Mouse (Mus musculus) intestine, embryonic 15.5 days (tissue): ENCODE measurements around the gene Gm21992. TPM values are rescaled to one million over a fixed set of nuclear protein-coding genes. Genes with fewer than 3 reads are reported as not detected.
A peak's percentile ranks its signal among the peaks of the same experiment; 100 is the strongest.

Experiments used
- ATAC-seq: fragments of 200-750 bp; cut with Nextera tagmentation; 2 replicates; pipeline ENCODE4 v1.8.0; 2017; ENCODE audit warnings: moderate TSS enrichment, moderate library complexity
- H3K27ac ChIP-seq: fragments of 300-500 bp; sonication (generic); 2 replicates; pipeline ENCODE4 v1.5.1; 2015; ENCODE audit warnings: mild to moderate bottlenecking, inconsistent platforms
- H3K27me3 ChIP-seq: fragments of 300-500 bp; sonication (generic); replicated peaks from 2 replicates; pipeline ENCODE4 v1.6.1; 2015; ENCODE audit warnings: inconsistent platforms
- H3K36me3 ChIP-seq: fragments of 300-500 bp; sonication (generic); 2 replicates; pipeline ENCODE4 v1.6.1; 2015; ENCODE audit warnings: inconsistent platforms
- H3K4me1 ChIP-seq: fragments of 300-500 bp; sonication (generic); replicated peaks from 2 replicates; pipeline ENCODE4 v1.6.1; 2015; ENCODE audit warnings: inconsistent platforms
- H3K4me2 ChIP-seq: fragments of 300-500 bp; sonication (generic); replicated peaks from 2 replicates; pipeline ENCODE4 v1.6.1; 2015; ENCODE audit warnings: mild to moderate bottlenecking, inconsistent platforms
- H3K4me3 ChIP-seq: fragments of 300-500 bp; sonication (generic); replicated peaks from 2 replicates; pipeline ENCODE4 v1.5.1; 2015; ENCODE audit warnings: inconsistent platforms
- H3K9ac ChIP-seq: fragments of 300-500 bp; sonication (generic); 2 replicates; pipeline ENCODE4 v1.6.1; 2015; ENCODE audit warnings: inconsistent platforms
- H3K9me3 ChIP-seq: fragments of 300-500 bp; sonication (generic); 2 replicates; pipeline ENCODE4 v1.6.1; 2016; ENCODE audit warnings: inconsistent platforms
- WGBS: fragments of 180-500 bp; shearing (Covaris S2); methylation state at CpG from one replicate; pipeline ENCODE4 v1.1.7; 2015; 5-methylcytosine and 5-hydroxymethylcytosine counted together
- polyA plus RNA-seq: library from polyadenylated mRNA; unstranded; fragments of >200 nt; fragmentation: Nextera tagmentation; extraction: Ambion mirVana; gene quantifications from 2 replicates; pipeline ENCODE4 v1.2.1, GENCODE M21; 2015

Gm21992 gene
- polyA plus RNA-seq, 1 experiment from 2014 or later: 35.3 TPM

DNA sequence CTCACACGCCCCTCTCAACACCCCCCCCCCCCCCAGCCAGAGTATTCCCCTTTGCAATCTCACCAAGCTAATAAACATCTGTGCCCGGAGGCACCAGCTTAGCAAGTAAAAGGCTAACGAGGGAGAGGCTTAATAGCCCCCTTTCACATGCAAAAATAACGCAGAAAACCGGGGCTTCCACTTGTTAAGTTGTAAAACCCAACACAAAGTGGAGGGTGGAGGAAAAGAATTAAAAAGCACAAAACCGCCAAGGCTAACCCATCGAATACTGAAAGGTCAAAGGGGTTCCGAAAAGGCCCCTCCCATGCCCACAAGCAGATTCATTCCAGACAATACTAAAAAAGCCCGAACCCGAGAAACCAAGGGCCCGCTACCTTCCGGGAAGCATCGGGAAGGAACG is 1.1 kb downstream of the Gm21992 start:
- Histone ChIP-seq H3K4me2 (peak overlapping the region; percentile 75), H3K27me3 (no peaks in the 10 kb centered on the region), H3K9ac (peak overlapping the region; percentile 68), H3K36me3 (no peaks in the 10 kb centered on the region), H3K4me3 (peak overlapping the region; percentile 78), H3K27ac (peak overlapping the region; percentile 94; the same call in 1 of the 2 replicates), H3K9me3 (no peaks in the 10 kb centered on the region), H3K4me1 (peaks cover 7% of the 10 kb centered on the region)
- ATAC-seq: no peak
- 0% methylated on average over 14 of the region's 14 CpGs for WGBS

DNA sequence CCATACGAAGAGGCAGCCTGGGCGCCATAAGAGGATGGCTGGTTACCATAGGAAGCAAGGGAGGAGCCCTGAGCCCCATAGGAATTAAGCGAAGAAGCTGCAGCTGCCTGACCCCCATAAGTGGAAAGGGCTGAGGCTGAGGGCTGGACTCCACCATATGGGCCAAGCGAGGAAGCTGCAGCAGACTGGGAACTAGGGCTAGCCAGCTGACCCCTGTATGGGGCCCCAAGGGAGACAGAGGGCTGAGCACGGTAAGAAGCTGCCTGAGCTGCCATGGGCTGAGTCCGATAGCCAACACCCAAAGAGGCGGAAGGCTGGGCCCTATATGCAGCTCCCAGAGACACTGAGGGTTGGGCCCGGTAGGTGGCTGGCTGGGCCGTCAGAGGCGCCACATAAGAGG is 8.1 kb downstream of the Gm21992 start:
- ATAC-seq: no peak; the same call in 1 of the 2 replicates

DNA sequence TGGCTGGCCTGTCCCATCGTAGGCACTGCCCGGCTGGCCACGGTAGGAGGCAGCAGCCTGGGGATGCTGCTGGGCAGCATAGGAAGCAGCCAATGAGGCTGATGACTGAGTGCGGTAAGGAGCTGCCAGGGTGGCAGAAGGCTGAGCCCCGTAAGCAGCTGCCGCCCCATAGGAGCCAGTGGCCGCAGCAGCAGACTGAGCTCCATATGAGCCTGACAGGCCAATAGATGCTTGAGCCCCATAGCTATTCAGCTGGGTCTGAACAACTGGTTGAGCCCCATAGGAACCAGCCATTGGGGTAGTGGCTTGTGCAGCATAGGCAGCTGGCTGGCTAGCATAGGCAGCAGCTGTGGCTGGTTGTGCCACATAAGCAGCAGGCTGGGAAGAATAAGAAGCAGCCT is 8.7 kb downstream of the Gm21992 start:
- peaks cover 7% of the 10 kb centered on the region; the same call in 1 of the 2 replicates for H3K4me1 ChIP-seq
- no peak overlapping the region for H3K27ac ChIP-seq
- H3K9me3 ChIP-seq: no peaks in the 10 kb centered on the region
- H3K4me3 ChIP-seq: no peak overlapping the region
- peaks cover 45% of the 10 kb centered on the region for H3K36me3 ChIP-seq
- no peak overlapping the region for H3K9ac ChIP-seq
- no peak for ATAC-seq
- 98% methylated on average over 7 of the region's 7 CpGs for WGBS
- no peaks in the 10 kb centered on the region for H3K27me3 ChIP-seq
- no peak overlapping the region for H3K4me2 ChIP-seq

More for the DNA sequence above, 8.1 kb downstream of the Gm21992 start:
- no peaks in the 10 kb centered on the region for H3K9me3 ChIP-seq
- no peak overlapping the region for H3K4me2 ChIP-seq
- H3K27me3 ChIP-seq: no peaks in the 10 kb centered on the region
- peaks cover 45% of the 10 kb centered on the region for H3K36me3 ChIP-seq
- WGBS: 77% methylated on average over 10 of the region's 10 CpGs
- H3K4me3 ChIP-seq: no peak overlapping the region
- H3K9ac ChIP-seq: no peak overlapping the region
- no peak overlapping the region for H3K27ac ChIP-seq
- peaks cover 7% of the 10 kb centered on the region; the same call in 1 of the 2 replicates for H3K4me1 ChIP-seq

DNA sequence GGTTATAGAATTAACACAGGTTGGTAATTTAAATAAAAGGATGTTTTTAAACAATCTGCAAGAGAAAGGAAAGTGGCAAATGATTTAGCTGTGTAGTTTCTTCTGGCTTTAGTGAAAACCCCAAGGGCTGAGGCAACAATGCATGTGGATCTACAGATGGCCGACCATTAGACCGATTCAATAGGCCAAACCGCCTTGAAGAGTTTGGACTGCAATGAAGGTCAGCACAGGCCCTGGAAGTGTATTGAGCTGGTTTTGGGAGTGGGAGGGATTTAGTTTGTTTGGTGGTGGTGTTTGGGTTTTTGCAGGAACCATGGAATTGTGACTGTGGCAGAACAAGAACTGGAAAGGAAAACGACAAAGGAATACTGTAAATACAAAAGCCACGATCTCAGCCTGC is 12.3 kb downstream of the Gm21992 start:
- H3K36me3 ChIP-seq: peaks cover 48% of the 10 kb centered on the region
- peaks cover 12% of the 10 kb centered on the region; the same call in 1 of the 2 replicates for H3K4me1 ChIP-seq
- no peak for ATAC-seq
- no peaks in the 10 kb centered on the region for H3K27me3 ChIP-seq
- no peak overlapping the region for H3K27ac ChIP-seq
- H3K9ac ChIP-seq: no peak overlapping the region; the same call in 1 of the 2 replicates
- no peaks in the 10 kb centered on the region for H3K9me3 ChIP-seq
- no peak overlapping the region for H3K4me3 ChIP-seq
- 93% methylated on average over 5 of the region's 5 CpGs for WGBS
- no peak overlapping the region for H3K4me2 ChIP-seq

DNA sequence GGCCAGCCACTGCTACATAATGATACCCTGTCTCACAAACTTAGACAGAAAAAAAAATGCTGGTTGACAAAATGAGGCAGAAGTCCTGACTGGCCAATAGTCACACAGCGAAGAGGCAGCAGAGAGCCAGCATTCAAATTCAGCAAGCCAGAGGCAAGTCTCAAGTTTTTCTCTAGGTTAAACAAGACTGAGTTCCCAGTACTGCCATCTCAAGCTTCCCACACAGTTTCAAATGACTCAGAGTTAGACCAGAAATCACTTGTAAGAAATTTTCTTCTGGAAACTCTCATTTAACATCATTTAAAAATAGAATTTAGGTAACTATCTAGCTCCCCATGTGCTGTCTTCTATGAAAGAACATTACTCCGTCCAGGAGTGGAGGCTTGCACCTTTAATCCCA is 13.6 kb downstream of the Gm21992 start:
- 88% methylated on average over 2 of the region's 2 CpGs for WGBS
- Histone ChIP-seq H3K27me3 (no peaks in the 10 kb centered on the region), H3K36me3 (peaks cover 37% of the 10 kb centered on the region), H3K4me2 (no peak overlapping the region), H3K9ac (no peak overlapping the region), H3K4me3 (no peak overlapping the region), H3K27ac (no peak overlapping the region), H3K9me3 (no peaks in the 10 kb centered on the region), H3K4me1 (0 out of 2 replicates have a peak, but pooled peaks cover 6% of the 10 kb centered on the region)
- ATAC-seq: no peak

DNA sequence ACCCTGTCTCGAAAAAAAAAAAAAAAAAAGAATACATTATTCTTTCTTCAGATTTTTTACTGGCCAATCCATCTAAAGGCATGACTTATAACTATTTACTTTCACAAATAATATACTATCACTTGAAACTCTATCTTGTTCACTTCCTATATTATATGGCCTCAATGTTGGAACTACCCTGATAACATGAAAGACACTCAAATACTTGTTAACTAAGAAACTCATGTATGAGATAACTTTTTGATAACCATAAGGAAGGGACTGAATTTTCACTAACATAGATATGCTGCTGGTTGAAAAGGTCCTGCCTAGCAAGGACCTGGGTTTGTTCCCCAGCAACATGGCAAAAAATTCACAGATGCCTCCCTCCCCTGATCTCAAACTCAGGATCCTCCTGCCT is 15.5 kb downstream of the Gm21992 start:
- 65% methylated on average over 1 of the region's 1 CpGs for WGBS
- H3K27ac ChIP-seq: no peak overlapping the region
- H3K4me1 ChIP-seq: peaks cover 17% of the 10 kb centered on the region
- H3K4me3 ChIP-seq: no peak overlapping the region
- no peak overlapping the region for H3K4me2 ChIP-seq
- H3K9ac ChIP-seq: no peak overlapping the region
- H3K36me3 ChIP-seq: peaks cover 17% of the 10 kb centered on the region
- no peak for ATAC-seq
- no peaks in the 10 kb centered on the region for H3K9me3 ChIP-seq
- H3K27me3 ChIP-seq: no peaks in the 10 kb centered on the region

DNA sequence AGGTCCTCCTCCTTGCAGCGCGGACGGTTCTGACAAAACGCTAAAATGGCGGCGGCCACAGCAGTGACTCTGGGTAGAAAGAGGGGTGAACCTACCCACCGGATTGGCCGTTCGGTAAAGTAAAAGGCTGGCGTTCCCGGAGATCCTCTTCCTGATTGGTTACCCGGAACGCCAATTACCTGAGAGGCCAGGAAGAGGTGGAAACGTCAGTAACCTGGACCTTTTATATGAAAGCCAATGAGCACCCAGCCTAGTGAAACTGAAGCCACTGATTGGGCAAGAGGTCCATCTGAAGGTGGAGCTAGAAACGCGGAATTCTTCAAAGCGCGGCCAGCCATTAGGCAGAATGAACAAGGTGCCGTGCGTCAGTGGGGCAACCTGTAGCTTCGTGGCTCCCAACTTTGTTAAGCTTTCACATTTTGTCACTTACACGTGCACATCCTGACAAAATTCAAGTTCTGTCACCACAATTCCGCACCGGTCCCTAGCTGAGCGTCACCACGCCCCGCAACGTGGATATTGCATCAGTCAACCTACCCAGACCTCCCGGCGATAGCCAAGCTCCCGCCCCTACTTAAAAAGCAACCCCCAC is 17.5 kb downstream of the Gm21992 start, which contains the start of gene Rbm4:
Rbm4 (minus strand) TSS at position 71 of the 592 bp plus-strand sequence.
- ATAC-seq: peak; percentile 99
- H3K9ac ChIP-seq: peak within 1 kb of the TSS; percentile 53
- peaks cover 10% of the 10 kb centered on the region; the same call in 1 of the 2 replicates for H3K36me3 ChIP-seq
- WGBS: under 1% methylated on average over 31 of the region's 31 CpGs
- no peaks in the 10 kb centered on the region for H3K9me3 ChIP-seq
- H3K4me2 ChIP-seq: peak within 1 kb of the TSS; percentile 69
- H3K4me3 ChIP-seq: peak within 1 kb of the TSS; percentile 61
- H3K27ac ChIP-seq: peak within 1 kb of the TSS; percentile 64
- H3K4me1 ChIP-seq: peaks cover 25% of the 10 kb centered on the region
- H3K27me3 ChIP-seq: no peaks in the 10 kb centered on the region

DNA sequence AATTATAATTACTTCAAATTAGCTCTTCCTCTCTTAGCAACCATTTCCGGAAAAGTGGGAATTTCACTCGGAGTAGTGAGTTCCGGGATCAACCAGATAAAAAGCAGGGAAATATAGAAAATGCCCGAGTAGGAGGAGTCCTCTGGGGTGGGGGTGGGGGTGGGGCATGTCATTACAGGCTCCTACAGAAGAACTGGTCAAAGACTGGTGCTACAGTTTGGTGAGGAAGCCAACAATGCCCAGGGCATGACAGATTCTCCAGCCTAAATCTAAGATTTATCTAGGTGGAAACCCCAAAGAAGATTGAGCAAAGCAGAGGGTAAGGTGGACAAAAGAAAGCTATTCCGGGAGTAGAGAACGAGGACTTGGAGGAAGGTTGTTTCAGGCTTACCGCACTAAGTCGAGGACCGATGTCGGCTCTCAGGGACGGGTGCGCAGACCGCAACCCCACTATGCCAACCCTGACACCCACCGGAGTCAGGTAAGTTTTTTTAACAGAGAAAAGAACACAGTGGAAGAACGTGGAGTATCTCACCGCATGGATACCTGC is 18.1 kb downstream of the Gm21992 start:
- Histone ChIP-seq H3K9ac (peak overlapping the region; percentile 53), H3K36me3 (peaks cover 7% of the 10 kb centered on the region; the same call in 1 of the 2 replicates), H3K4me2 (peak overlapping the region; percentile 69), H3K27me3 (no peaks in the 10 kb centered on the region), H3K9me3 (no peaks in the 10 kb centered on the region), H3K27ac (peak overlapping the region; percentile 64), H3K4me3 (peak overlapping the region; percentile 61), H3K4me1 (peaks cover 25% of the 10 kb centered on the region)
- 1% methylated on average over 16 of the region's 16 CpGs for WGBS
- peak; percentile 74 for ATAC-seq

DNA sequence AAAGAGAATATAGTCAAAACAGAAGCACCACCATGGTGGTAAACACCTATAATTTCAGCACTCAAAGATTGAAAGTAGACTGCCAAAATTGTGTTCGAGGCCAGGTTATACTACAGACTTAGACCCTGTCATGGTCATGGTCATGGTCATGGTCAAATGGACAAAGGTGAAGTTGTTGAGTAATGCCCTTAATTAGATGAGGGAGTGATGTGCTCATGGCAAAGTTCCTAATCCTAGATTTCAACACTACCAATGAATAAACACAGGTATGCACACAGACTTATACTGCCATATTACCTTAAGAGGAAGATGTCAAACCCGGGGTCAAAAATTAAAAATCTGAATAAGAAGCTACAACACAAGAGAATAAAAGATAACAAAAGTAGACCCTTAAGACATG is 25.1 kb downstream of the Gm21992 start:
- Histone ChIP-seq H3K27ac (no peak overlapping the region), H3K4me3 (no peak overlapping the region), H3K9me3 (no peaks in the 10 kb centered on the region), H3K36me3 (peaks cover 32% of the 10 kb centered on the region), H3K9ac (no peak overlapping the region), H3K4me1 (peaks cover 13% of the 10 kb centered on the region; the same call in 1 of the 2 replicates), H3K27me3 (no peaks in the 10 kb centered on the region), H3K4me2 (no peak overlapping the region)
- no peak for ATAC-seq
- 95% methylated on average over 2 of the region's 2 CpGs for WGBS

DNA sequence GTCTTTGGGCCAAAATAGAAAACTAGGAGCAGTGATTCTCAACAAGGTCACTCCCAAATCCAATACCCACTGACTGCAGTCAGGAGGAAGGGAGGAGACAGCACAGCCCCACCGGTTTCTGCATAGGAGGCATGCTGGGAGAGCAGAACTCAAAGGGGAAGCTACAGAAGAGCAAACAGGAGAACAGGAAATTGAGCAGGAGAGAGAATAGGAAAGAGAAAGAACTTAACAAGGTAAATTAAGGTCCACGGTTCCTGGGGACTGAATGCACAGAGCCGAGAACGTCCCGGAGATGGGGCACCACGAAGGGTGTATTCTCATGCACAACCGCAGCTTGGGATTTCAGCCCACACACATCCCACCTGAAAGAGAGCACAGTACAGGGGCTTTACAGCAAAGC is 26.2 kb downstream of the Gm21992 start:
- no peak for ATAC-seq
- 88% methylated on average over 7 of the region's 7 CpGs for WGBS
- H3K9ac ChIP-seq: no peak overlapping the region
- H3K36me3 ChIP-seq: peaks cover 31% of the 10 kb centered on the region
- no peak overlapping the region for H3K27ac ChIP-seq
- H3K4me1 ChIP-seq: peaks cover 6% of the 10 kb centered on the region; the same call in 1 of the 2 replicates
- H3K9me3 ChIP-seq: no peaks in the 10 kb centered on the region
- no peak overlapping the region for H3K4me3 ChIP-seq
- no peak overlapping the region for H3K4me2 ChIP-seq
- H3K27me3 ChIP-seq: no peaks in the 10 kb centered on the region

DNA sequence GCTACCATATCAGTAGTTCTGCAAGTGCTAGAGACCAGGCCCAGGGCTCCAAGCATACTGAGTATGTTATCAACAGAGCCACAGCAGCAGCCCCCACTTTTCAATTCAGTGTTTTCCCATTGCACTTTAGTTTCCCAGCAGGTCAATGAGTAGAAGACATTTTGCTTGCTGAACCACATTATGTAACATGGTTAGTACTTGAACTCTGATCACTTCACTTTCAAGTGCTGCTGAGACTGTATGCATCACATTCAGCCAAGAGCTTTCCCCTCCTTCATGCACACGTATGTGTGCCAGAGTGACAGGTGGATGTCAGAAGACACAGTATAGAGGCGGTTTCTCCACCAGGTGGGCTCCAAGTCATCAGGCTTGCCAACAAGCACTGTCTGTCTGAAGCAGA is 28.5 kb downstream of the Gm21992 start:
- H3K27me3 ChIP-seq: no peaks in the 10 kb centered on the region
- no peak for ATAC-seq
- peaks cover 27% of the 10 kb centered on the region for H3K36me3 ChIP-seq
- H3K27ac ChIP-seq: no peak overlapping the region
- no peak overlapping the region for H3K9ac ChIP-seq
- WGBS: 90% methylated on average over 2 of the region's 2 CpGs
- 0 out of 2 replicates have a peak, but pooled peaks cover 3% of the 10 kb centered on the region for H3K4me1 ChIP-seq
- H3K4me2 ChIP-seq: no peak overlapping the region
- no peak overlapping the region for H3K4me3 ChIP-seq
- H3K9me3 ChIP-seq: no peaks in the 10 kb centered on the region

DNA sequence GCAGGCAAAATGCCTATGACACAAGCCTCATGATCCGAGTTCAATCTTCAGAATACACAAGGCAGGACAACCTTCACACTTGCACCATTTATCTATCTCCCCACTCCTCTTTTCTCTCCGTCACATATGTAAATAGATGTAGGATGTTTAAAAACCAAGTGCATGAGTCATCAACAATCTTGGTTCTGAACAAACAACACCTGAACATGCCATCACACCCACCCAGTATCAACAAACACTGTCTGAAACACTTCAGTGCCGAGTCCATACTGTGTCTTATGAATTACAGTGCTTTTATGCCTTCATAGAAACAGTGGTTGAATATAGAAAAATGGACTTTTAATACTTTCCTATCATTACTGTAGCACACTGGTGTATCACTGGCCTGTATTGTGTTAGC is 38.6 kb downstream of the Gm21992 start:
- no peak overlapping the region for H3K9ac ChIP-seq
- no peak overlapping the region for H3K4me3 ChIP-seq
- H3K4me2 ChIP-seq: no peak overlapping the region
- H3K4me1 ChIP-seq: no peaks in the 10 kb centered on the region
- no peak overlapping the region for H3K27ac ChIP-seq
- H3K27me3 ChIP-seq: no peaks in the 10 kb centered on the region
- no peak for ATAC-seq
- H3K9me3 ChIP-seq: no peaks in the 10 kb centered on the region
- 59% methylated on average over 3 of the region's 3 CpGs for WGBS
- peaks cover 21% of the 10 kb centered on the region for H3K36me3 ChIP-seq
